Mouse (Mus musculus): ENCODE data around the gene Nme8. TPM values are rescaled to one million over a fixed set of nuclear protein-coding genes. Genes with fewer than 3 reads are reported as not detected.

Gene Nme8
- polyA plus RNA-seq, 1 experiment from 2014 or later = not detected

- H3K9ac ChIP-seq (ENCODE audit: low read depth, low read length) = no peak overlapping the region
- no peak overlapping the region for H3K27ac ChIP-seq
These were observed 92.7 kb downstream of the Nme8 start for GRCm38 (mm10) chr13:19604916-19605315.

DNA sequence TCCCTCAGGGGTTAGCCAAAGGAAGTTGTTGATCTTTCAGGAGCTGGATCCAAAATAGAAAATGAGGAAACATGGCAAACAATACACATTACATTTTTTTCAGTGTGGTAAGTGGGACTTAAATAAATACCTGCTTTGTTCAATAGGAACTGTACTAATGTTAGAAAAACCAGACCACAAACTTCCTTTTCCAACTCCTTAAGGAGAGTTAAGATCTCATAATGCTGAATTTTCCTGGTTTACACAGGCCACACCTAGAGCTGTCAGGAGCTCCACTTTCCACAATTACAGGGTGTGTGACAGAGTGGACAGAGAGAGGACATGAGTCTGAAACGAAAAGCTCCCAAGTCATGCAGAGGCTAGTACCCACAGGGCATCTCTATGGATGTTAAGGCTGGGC is 93.9 kb downstream of the Nme8 start:
- no peak for TF ChIP-seq CTCF (IDR thresholded peaks at IDR 0.05; ENCODE audit: low read depth)
- Histone ChIP-seq H3K27ac (no peak overlapping the region), H3K9ac (ENCODE audit: low read depth, low read length) (no peak overlapping the region), H3K9me3 (replicated peaks; ENCODE audit: low read length) (no peaks in the 10 kb centered on the region), H3K4me2 (ENCODE audit: low read length) (no peak overlapping the region), H3K27me3 (ENCODE audit: insufficient read depth, low read length) (no peaks in the 10 kb centered on the region), H3K36me3 (ENCODE audit: insufficient read depth, low read length) (no peaks in the 10 kb centered on the region), H3K4me1 (replicated peaks; ENCODE audit: insufficient read depth, low read length) (no peaks in the 10 kb centered on the region), H3K4me3 (replicated peaks; ENCODE audit: low read depth, low read length) (no peak overlapping the region)
- WGBS = 71% methylated on average over 1 of the region's 1 CpGs
- no peak for DNase-seq (ENCODE audit: low spot score)
- ATAC-seq (replicated peaks; ENCODE audit: low FRiP score, low read depth) = no peak

More at GRCm38 (mm10) chr13:19604916-19605315, 92.7 kb downstream of the Nme8 start:
- no peak for TF ChIP-seq CTCF (IDR thresholded peaks at IDR 0.05; ENCODE audit: low read depth)
- no peak for ATAC-seq (replicated peaks; ENCODE audit: low FRiP score, low read depth)
- no peak for DNase-seq (ENCODE audit: low spot score)
- H3K4me1 ChIP-seq (replicated peaks; ENCODE audit: insufficient read depth, low read length) = no peaks in the 10 kb centered on the region
- no peak overlapping the region for H3K4me2 ChIP-seq (ENCODE audit: low read length)
- no peak overlapping the region for H3K4me3 ChIP-seq (replicated peaks; ENCODE audit: low read depth, low read length)
- H3K36me3 ChIP-seq (ENCODE audit: insufficient read depth, low read length) = no peaks in the 10 kb centered on the region
- no peaks in the 10 kb centered on the region for H3K9me3 ChIP-seq (replicated peaks; ENCODE audit: low read length)
- no peaks in the 10 kb centered on the region for H3K27me3 ChIP-seq (ENCODE audit: insufficient read depth, low read length)

- Histone ChIP-seq H3K4me3 (replicated peaks; ENCODE audit: low read depth, low read length) (no peak overlapping the region), H3K4me2 (ENCODE audit: low read length) (no peak overlapping the region), H3K27ac (no peak overlapping the region), H3K9me3 (replicated peaks; ENCODE audit: low read length) (no peaks in the 10 kb centered on the region), H3K27me3 (ENCODE audit: insufficient read depth, low read length) (no peaks in the 10 kb centered on the region), H3K36me3 (ENCODE audit: insufficient read depth, low read length) (no peaks in the 10 kb centered on the region), H3K9ac (ENCODE audit: low read depth, low read length) (no peak overlapping the region), H3K4me1 (replicated peaks; ENCODE audit: insufficient read depth, low read length) (no peaks in the 10 kb centered on the region)
- no peak for ATAC-seq (replicated peaks; ENCODE audit: low FRiP score, low read depth)
- no peak for TF ChIP-seq CTCF (IDR thresholded peaks at IDR 0.05; ENCODE audit: low read depth)
- WGBS = 75% methylated on average over 1 of the region's 1 CpGs
- no peak for DNase-seq (ENCODE audit: low spot score)
These were observed 95.1 kb downstream of the Nme8 start for GRCm38 (mm10) chr13:19602531-19602930.

- Histone ChIP-seq H3K9me3 (replicated peaks; ENCODE audit: low read length) (no peaks in the 10 kb centered on the region), H3K4me3 (replicated peaks; ENCODE audit: low read depth, low read length) (no peak overlapping the region), H3K27ac (no peak overlapping the region), H3K9ac (ENCODE audit: low read depth, low read length) (no peak overlapping the region), H3K27me3 (ENCODE audit: insufficient read depth, low read length) (no peaks in the 10 kb centered on the region), H3K36me3 (ENCODE audit: insufficient read depth, low read length) (no peaks in the 10 kb centered on the region), H3K4me1 (replicated peaks; ENCODE audit: insufficient read depth, low read length) (no peaks in the 10 kb centered on the region), H3K4me2 (ENCODE audit: low read length) (no peak overlapping the region)
- DNase-seq (ENCODE audit: low spot score) (no peak), ATAC-seq (replicated peaks; ENCODE audit: low FRiP score, low read depth) (no peak)
- TF ChIP-seq CTCF (IDR thresholded peaks at IDR 0.05; ENCODE audit: low read depth) = no peak
- 76% methylated on average over 6 of the region's 6 CpGs for WGBS
These were observed 98.4 kb downstream of the Nme8 start for GRCm38 (mm10) chr13:19599242-19599641.

DNA sequence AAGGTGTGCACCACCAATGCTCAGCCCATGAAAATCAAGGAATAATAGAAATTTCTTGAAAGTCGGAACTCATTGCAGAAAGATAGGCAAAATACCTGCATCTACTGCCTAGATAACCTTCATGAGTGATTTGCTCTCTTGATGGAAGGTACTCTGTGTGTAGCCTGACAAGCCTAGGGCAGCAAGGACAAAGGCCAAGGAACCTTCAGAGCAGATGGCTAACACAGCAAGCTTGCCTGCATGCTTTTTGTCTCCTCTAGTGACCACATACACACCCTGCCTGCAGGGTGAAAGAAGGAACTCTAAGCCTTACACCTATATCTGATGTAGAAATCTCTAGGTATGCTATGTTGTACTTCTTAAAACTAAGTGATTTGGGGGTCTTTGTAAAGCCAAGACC is 102.5 kb downstream of the Nme8 start:
- Histone ChIP-seq H3K4me2 (ENCODE audit: low read length) (no peak overlapping the region), H3K36me3 (ENCODE audit: insufficient read depth, low read length) (no peaks in the 10 kb centered on the region), H3K9ac (ENCODE audit: low read depth, low read length) (no peak overlapping the region), H3K9me3 (replicated peaks; ENCODE audit: low read length) (no peaks in the 10 kb centered on the region), H3K4me1 (replicated peaks; ENCODE audit: insufficient read depth, low read length) (no peaks in the 10 kb centered on the region), H3K27me3 (ENCODE audit: insufficient read depth, low read length) (no peaks in the 10 kb centered on the region), H3K4me3 (replicated peaks; ENCODE audit: low read depth, low read length) (no peak overlapping the region), H3K27ac (no peak overlapping the region)
- no peak for TF ChIP-seq CTCF (IDR thresholded peaks at IDR 0.05; ENCODE audit: low read depth)
- DNase-seq (ENCODE audit: low spot score) (no peak), ATAC-seq (replicated peaks; ENCODE audit: low FRiP score, low read depth) (no peak)
- 100% methylated on average over 1 of the region's 1 CpGs for WGBS

Other genes starting within 250 kb of the Nme8 start
- gene Epdr1, start 77.9 kb downstream of the Nme8 start, polyA plus RNA-seq (2015; fragmentation: Nextera tagmentation; extraction: Ambion mirVana) = 30.1 and 32.3 TPM in 2 replicates
- 0.96 and 0.99 TPM in 2 replicates for gene Sfrp4, start 74.7 kb downstream of the Nme8 start, polyA plus RNA-seq (2015; fragmentation: Nextera tagmentation; extraction: Ambion mirVana)
- gene Gpr141, start 126.5 kb upstream of the Nme8 start, polyA plus RNA-seq (2015; fragmentation: Nextera tagmentation; extraction: Ambion mirVana) = 0.13 and 0.32 TPM in 2 replicates